Mouse (Mus musculus) 3134 (cell line): ENCODE results near the gene Dnajb1.
"Not testable (repeated sequence)": the region's sequence is repeated elsewhere in the genome, so short reads cannot be mapped to it uniquely, and the experiment has no call there.

Experiments used
- DNase-seq: peaks from one replicate; pipeline ENCODE4 v3.0.0-alpha.2; 2011; ENCODE audit warnings: low spot score; ENCODE audit not compliant: insufficient read length; ENCODE audit errors: extremely low read depth

Gene Dnajb1

GRCm38 (mm10) chr8:83607661-83608397 lies at the start of gene Dnajb1, which contains the start of gene Tecr:
Gene Dnajb1, plus strand, starts transcription at chr8:83608193.
Gene Tecr, minus strand, starts transcription at chr8:83607971.
- DNase-seq: peak; percentile 99

- DNase-seq: no peak
These were observed 45.3 kb upstream of the Dnajb1 start for GRCm38 (mm10) chr8:83562669-83563068.

- DNase-seq: no peak
These were observed 44.7 kb upstream of the Dnajb1 start for GRCm38 (mm10) chr8:83563246-83563645.

- no peak for DNase-seq
These were observed 42.1 kb upstream of the Dnajb1 start for GRCm38 (mm10) chr8:83565731-83566375.

GRCm38 (mm10) chr8:83566469-83567395 lies 41.3 kb upstream of the Dnajb1 start, which contains the start of gene Ndufb7:
Gene Ndufb7, plus strand, starts transcription at chr8:83566671.
- peak; percentile 91 for DNase-seq

- DNase-seq: no peak
These were observed 40.3 kb upstream of the Dnajb1 start for GRCm38 (mm10) chr8:83567668-83568067.

- DNase-seq: no peak
These were observed 39.9 kb upstream of the Dnajb1 start for GRCm38 (mm10) chr8:83568128-83568527.

- no peak for DNase-seq
These were observed 39.2 kb upstream of the Dnajb1 start for GRCm38 (mm10) chr8:83568755-83569154.

- DNase-seq: no peak
These were observed 38.8 kb upstream of the Dnajb1 start for GRCm38 (mm10) chr8:83569165-83569564.

- DNase-seq: no peak
These were observed 37.6 kb upstream of the Dnajb1 start for GRCm38 (mm10) chr8:83570272-83571000.

GRCm38 (mm10) chr8:83571001-83571340 lies 37.0 kb upstream of the Dnajb1 start:
- not testable (repeated sequence) for DNase-seq

GRCm38 (mm10) chr8:83571791-83572190 lies 36.2 kb upstream of the Dnajb1 start:
- DNase-seq: no peak

GRCm38 (mm10) chr8:83572246-83572812 lies 35.7 kb upstream of the Dnajb1 start:
- DNase-seq: no peak

- DNase-seq: no peak
These were observed 34.7 kb upstream of the Dnajb1 start for GRCm38 (mm10) chr8:83573140-83573875.

GRCm38 (mm10) chr8:83574631-83575315 lies 33.2 kb upstream of the Dnajb1 start:
- DNase-seq: no peak

- DNase-seq: no peak
These were observed 32.2 kb upstream of the Dnajb1 start for GRCm38 (mm10) chr8:83575561-83576515.

- no peak for DNase-seq
These were observed 31.5 kb upstream of the Dnajb1 start for GRCm38 (mm10) chr8:83576516-83576895.

GRCm38 (mm10) chr8:83576921-83577320 lies 31.1 kb upstream of the Dnajb1 start:
- no peak for DNase-seq
